ENCODE assay signal across 14 mouse cellular contexts in genomic region chr16:73108021-73108452, GRCm38 (mm10).
A peak's percentile ranks its signal among the peaks of the same experiment; 100 is the strongest.
DNase-seq lines count a peak whose midpoint lies in the region; ATAC-seq and TF ChIP-seq lines count a peak whose summit lies in the region.
"Had no signal": no experiment of that assay in that cellular context is flagged by ENCODE, and none has a peak within 500 bp of the region (broad histone marks: within the 10 kb centered on the region; RNA-seq: fewer than 3 reads in every experiment).

No protein-coding gene starts in this region.

- H3K4me2 ChIP-seq in hindbrain, embryonic 11.5 days (replicated peaks; ENCODE audit: low read depth, low read length): no peak overlapping the region
- peak overlapping the region; percentile 11; the same call in 1 of the 2 replicates for H3K4me2 ChIP-seq in hindbrain, embryonic 13.5 days
- no peak overlapping the region for H3K4me2 ChIP-seq in midbrain, postnatal 0 days (ENCODE audit: low read depth, low read length, poor library complexity, severe bottlenecking)
- H3K4me2 ChIP-seq: limb, embryonic 15.5 days had no signal

- 66% methylated on average over 7 of the region's 7 CpGs for WGBS in hindbrain, embryonic 11.5 days
- 79% methylated on average over 7 of the region's 7 CpGs for WGBS in hindbrain, embryonic 10.5 days
- 34% methylated on average over 7 of the region's 7 CpGs for WGBS in hindbrain, embryonic 13.5 days
- 54% methylated on average over 7 of the region's 7 CpGs for WGBS in midbrain, postnatal 0 days

- H3K27ac ChIP-seq in hindbrain, embryonic 11.5 days (ENCODE audit: low read depth, low read length): no peak overlapping the region
- H3K27ac ChIP-seq in hindbrain, embryonic 10.5 days: no peak overlapping the region
- no peak overlapping the region for H3K27ac ChIP-seq in hindbrain, embryonic 13.5 days
- H3K27ac ChIP-seq in midbrain, postnatal 0 days (ENCODE audit: low read depth, low read length): no peak overlapping the region
- H3K27ac ChIP-seq: limb, embryonic 15.5 days had no signal

- H3K9me3 ChIP-seq in hindbrain, embryonic 11.5 days (ENCODE audit: control insufficient read depth, low read length): no peaks in the 10 kb centered on the region
- no peaks in the 10 kb centered on the region for H3K9me3 ChIP-seq in hindbrain, embryonic 10.5 days
- no peaks in the 10 kb centered on the region for H3K9me3 ChIP-seq in hindbrain, embryonic 13.5 days
- no peaks in the 10 kb centered on the region for H3K9me3 ChIP-seq in midbrain, postnatal 0 days (ENCODE audit: low read length)
- H3K9me3 ChIP-seq: limb, embryonic 15.5 days had no signal

- no peak overlapping the region for H3K4me3 ChIP-seq in hindbrain, embryonic 11.5 days (ENCODE audit: low read depth, low read length)
- H3K4me3 ChIP-seq in hindbrain, embryonic 10.5 days: no peak overlapping the region
- no peak overlapping the region for H3K4me3 ChIP-seq in hindbrain, embryonic 13.5 days
- H3K4me3 ChIP-seq in midbrain, postnatal 0 days (ENCODE audit: low read depth, low read length): no peak overlapping the region
- H3K4me3 ChIP-seq: limb, embryonic 15.5 days had no signal

- peak; percentile 20; the same call in 1 of the 2 replicates for TF ChIP-seq CTCF in midbrain, postnatal 0 days (IDR thresholded peaks at IDR 0.05)

- ATAC-seq in hindbrain, embryonic 11.5 days (ENCODE audit: low FRiP score): peak; percentile 84
- peak; percentile 89 for ATAC-seq in hindbrain, embryonic 13.5 days (ENCODE audit: low FRiP score)
- peak; percentile 80; the same call in 1 of the 2 replicates for ATAC-seq in midbrain, postnatal 0 days (ENCODE audit: low FRiP score)

- H3K36me3 ChIP-seq in hindbrain, embryonic 11.5 days (ENCODE audit: control insufficient read depth, insufficient read depth, low read length): no peaks in the 10 kb centered on the region
- no peaks in the 10 kb centered on the region for H3K36me3 ChIP-seq in hindbrain, embryonic 10.5 days
- H3K36me3 ChIP-seq in hindbrain, embryonic 13.5 days: no peaks in the 10 kb centered on the region
- H3K36me3 ChIP-seq in midbrain, postnatal 0 days (ENCODE audit: insufficient read depth, low read length): no peaks in the 10 kb centered on the region
- H3K36me3 ChIP-seq: G1E; limb, embryonic 15.5 days had no signal

- no peak for DNase-seq in hindbrain, embryonic 11.5 days (ENCODE audit: low spot score)
- no peak for DNase-seq in hindbrain, embryonic 10.5 days (ENCODE audit: low spot score)
- DNase-seq in cerebellum, adult 9-10 months: peak; percentile 60
- DNase-seq in midbrain, postnatal 0 days (ENCODE audit: low spot score): peak; percentile 88
- no peak for DNase-seq in heart, adult 9 months (ENCODE audit: low spot score in 2 of 2)
- DNase-seq in adipocyte (ENCODE audit: low spot score): no peak
- no peak for DNase-seq in urinary bladder, adult 18-20 months (ENCODE audit: low spot score in 2 of 2)
- DNase-seq: gastrocnemius, postnatal 36 days; heart, postnatal 10 days; kidney, adult 18-20 months; right cerebral cortex, adult 18-20 months had no signal

- H3K4me1 ChIP-seq in hindbrain, embryonic 11.5 days (replicated peaks; ENCODE audit: control insufficient read depth, insufficient read depth, low read length): no peaks in the 10 kb centered on the region
- H3K4me1 ChIP-seq in hindbrain, embryonic 10.5 days (replicated peaks): peaks cover 8% of the 10 kb centered on the region; the same call in 1 of the 2 replicates
- peaks cover 25% of the 10 kb centered on the region for H3K4me1 ChIP-seq in hindbrain, embryonic 13.5 days (replicated peaks)
- no peaks in the 10 kb centered on the region; the same call in 1 of the 2 replicates for H3K4me1 ChIP-seq in midbrain, postnatal 0 days (ENCODE audit: insufficient read depth, low read length)
- H3K4me1 ChIP-seq: limb, embryonic 15.5 days had no signal

- H3K27me3 ChIP-seq in hindbrain, embryonic 11.5 days (ENCODE audit: control insufficient read depth, insufficient read depth, low read length): no peaks in the 10 kb centered on the region
- no peaks in the 10 kb centered on the region for H3K27me3 ChIP-seq in hindbrain, embryonic 10.5 days (ENCODE audit: insufficient read depth, poor library complexity, severe bottlenecking)
- H3K27me3 ChIP-seq in hindbrain, embryonic 13.5 days: no peaks in the 10 kb centered on the region
- no peaks in the 10 kb centered on the region for H3K27me3 ChIP-seq in midbrain, postnatal 0 days (ENCODE audit: insufficient read depth, low read length)
- H3K27me3 ChIP-seq: limb, embryonic 15.5 days had no signal

- no peak overlapping the region for H3K9ac ChIP-seq in hindbrain, embryonic 11.5 days (ENCODE audit: low read depth, low read length)
- no peak overlapping the region for H3K9ac ChIP-seq in hindbrain, embryonic 13.5 days
- H3K9ac ChIP-seq in midbrain, postnatal 0 days (replicated peaks; ENCODE audit: low read length, poor library complexity, severe bottlenecking): no peak overlapping the region
- H3K9ac ChIP-seq: limb, embryonic 15.5 days had no signal

Comparison
In these comparisons a context has a peak if more than half of its experiments do, and no peak if none do; other contexts are left out.
1. DNase-seq: peak in cerebellum, adult 9-10 months (single experiment) and midbrain, postnatal 0 days (single experiment); none in hindbrain, embryonic 11.5 days (single experiment), hindbrain, embryonic 10.5 days (single experiment), heart, adult 9 months (0 of 2), adipocyte (single experiment) and urinary bladder, adult 18-20 months (0 of 2).
2. Peak in every context shown above with its lines, with median percentiles within 50 percentile points of each other: ATAC-seq.